ENCODE assay signal across 13 mouse cellular contexts in genomic region chr7:30526399-30526798, GRCm38 (mm10). TPM values are rescaled to one million over a fixed set of nuclear protein-coding genes. Genes with fewer than 3 reads are reported as not detected.
A peak's percentile ranks its signal among the peaks of the same experiment; 100 is the strongest.
DNase-seq lines count a peak whose midpoint lies in the region; ATAC-seq and TF ChIP-seq lines count a peak whose summit lies in the region.
"Had no signal": no experiment of that assay in that cellular context is flagged by ENCODE, and none has a peak within 500 bp of the region (broad histone marks: within the 10 kb centered on the region; RNA-seq: fewer than 3 reads in every experiment).

No protein-coding gene starts in this region.

- H3K4me1 ChIP-seq in kidney, postnatal 0 days (replicated peaks; ENCODE audit: insufficient read depth, low read length): peaks cover 15% of the 10 kb centered on the region; the same call in 1 of the 2 replicates
- H3K4me1 ChIP-seq in E14TG2a.4 (replicated peaks; ENCODE audit: low read depth, low read length): peaks cover 55% of the 10 kb centered on the region
- H3K4me1 ChIP-seq in intestine, embryonic 15.5 days (replicated peaks): peaks cover 12% of the 10 kb centered on the region

- H3K9me3 ChIP-seq in kidney, postnatal 0 days (replicated peaks; ENCODE audit: low read length): no peaks in the 10 kb centered on the region
- no peaks in the 10 kb centered on the region for H3K9me3 ChIP-seq in E14TG2a.4 (ENCODE audit: low read length)
- no peaks in the 10 kb centered on the region for H3K9me3 ChIP-seq in intestine, embryonic 15.5 days

- TF ChIP-seq CTCF in kidney, postnatal 0 days (IDR thresholded peaks at IDR 0.05; ENCODE audit: low read depth): no peak
- no peak for TF ChIP-seq CTCF in E14TG2a.4 (conservative IDR thresholded peaks at IDR 0.05; ENCODE audit: low read length)

- 0 out of 2 replicates have a peak, but pooled peaks have one; percentile 11 for ATAC-seq in kidney, postnatal 0 days (replicated peaks; ENCODE audit: low FRiP score, low read depth)
- peak; percentile 5; the same call in 1 of the 2 replicates for ATAC-seq in intestine, embryonic 15.5 days

- peak overlapping the region; percentile 46; the same call in 1 of the 2 replicates for H3K9ac ChIP-seq in kidney, postnatal 0 days (ENCODE audit: low read depth, low read length)
- peak overlapping the region; percentile 32; the same call in 1 of the 2 replicates for H3K9ac ChIP-seq in intestine, embryonic 15.5 days

- peak; percentile 4 for DNase-seq in cerebellum, adult 9-10 months
- DNase-seq in cerebellum, adult 8-10 months: no peak
- DNase-seq in kidney, postnatal 0 days (ENCODE audit: low spot score): no peak
- DNase-seq in kidney, adult 18-20 months: no peak
- no peak for DNase-seq in adrenal gland, adult 2 months
- DNase-seq in embryo, embryonic 10 days (ENCODE audit: low spot score): no peak
- DNase-seq: adrenal gland, postnatal 10 days; cerebellum, adult 11-12 months; kidney, adult 9 months had no signal

- H3K27me3 ChIP-seq in kidney, postnatal 0 days (ENCODE audit: insufficient read depth, low read length): no peaks in the 10 kb centered on the region
- H3K27me3 ChIP-seq in E14TG2a.4 (ENCODE audit: insufficient read depth, low read length): peaks cover 83% of the 10 kb centered on the region
- H3K27me3 ChIP-seq in intestine, embryonic 15.5 days (replicated peaks): no peaks in the 10 kb centered on the region

- WGBS in kidney, postnatal 0 days: 18% methylated on average over 17 of the region's 17 CpGs
- WGBS in intestine, embryonic 15.5 days: 28% methylated on average over 17 of the region's 17 CpGs

- H3K36me3 ChIP-seq in kidney, postnatal 0 days (ENCODE audit: insufficient read depth, low read length): peaks cover 36% of the 10 kb centered on the region
- peaks cover 4% of the 10 kb centered on the region for H3K36me3 ChIP-seq in E14TG2a.4 (ENCODE audit: insufficient read depth, low read length)
- H3K36me3 ChIP-seq in intestine, embryonic 15.5 days: peaks cover 22% of the 10 kb centered on the region

- H3K4me3 ChIP-seq in kidney, postnatal 0 days (replicated peaks; ENCODE audit: low read depth, low read length): no peak overlapping the region
- H3K4me3 ChIP-seq in E14TG2a.4 (replicated peaks; ENCODE audit: low read length): peak overlapping the region; percentile 70
- peak overlapping the region; percentile 15 for H3K4me3 ChIP-seq in intestine, embryonic 15.5 days (replicated peaks)

- peak overlapping the region; percentile 51; the same call in 1 of the 2 replicates for H3K27ac ChIP-seq in kidney, postnatal 0 days
- H3K27ac ChIP-seq in intestine, embryonic 15.5 days: 0 out of 2 replicates have a peak overlapping the region, but pooled peaks have one; percentile 33

- peak overlapping the region; percentile 36 for H3K4me2 ChIP-seq in kidney, postnatal 0 days (ENCODE audit: low read length)
- peak overlapping the region; percentile 44 for H3K4me2 ChIP-seq in intestine, embryonic 15.5 days (replicated peaks)

RNA-seq across cellular contexts. Expression of gene Arhgap33, which starts 8.5 kb away (rescaled TPM):
- 4.2 TPM in 2 replicates for polyA plus RNA-seq in kidney, postnatal 0 days (2015; fragmentation: Nextera tagmentation; extraction: Ambion mirVana)
- 7.4 and 7.8 TPM in 2 replicates for polyA plus RNA-seq in intestine, embryonic 15.5 days (2015; fragmentation: Nextera tagmentation; extraction: Ambion mirVana)
- total RNA-seq in adrenal gland, adult 2 months (2021): 1 to 10 TPM; 2.2 to 3.1 TPM
- polyA plus RNA-seq in adrenal gland, adult 2 months (2012; rRNA removed): 20.3 and 23.2 TPM in 2 replicates

RNA-seq across cellular contexts. Expression of gene Hspb6, which starts 25.6 kb away (rescaled TPM):
- polyA plus RNA-seq in kidney, postnatal 0 days (2015; fragmentation: Nextera tagmentation; extraction: Ambion mirVana): 15.8 and 17.7 TPM in 2 replicates
- 37.8 and 41.5 TPM in 2 replicates for polyA plus RNA-seq in intestine, embryonic 15.5 days (2015; fragmentation: Nextera tagmentation; extraction: Ambion mirVana)
- total RNA-seq in adrenal gland, adult 2 months (2021): 10 to 100 TPM; 22.4 to 38.7 TPM
- 96.2 and 110 TPM in 2 replicates for polyA plus RNA-seq in adrenal gland, adult 2 months (2012; rRNA removed)

RNA-seq across cellular contexts. Expression of gene Proser3, which starts 25.7 kb away (rescaled TPM):
- polyA plus RNA-seq in kidney, postnatal 0 days (2015; fragmentation: Nextera tagmentation; extraction: Ambion mirVana): 5.2 and 5.6 TPM in 2 replicates
- 8.7 and 10.0 TPM in 2 replicates for polyA plus RNA-seq in intestine, embryonic 15.5 days (2015; fragmentation: Nextera tagmentation; extraction: Ambion mirVana)
- total RNA-seq in adrenal gland, adult 2 months (2021): 1 to 10 TPM; 6.8 to 7.0 TPM
- 10.4 and 10.8 TPM in 2 replicates for polyA plus RNA-seq in adrenal gland, adult 2 months (2012; rRNA removed)

RNA-seq across cellular contexts. Expression of gene Prodh2, which starts 33.0 kb away (rescaled TPM):
- 22.9 and 34.1 TPM in 2 replicates for polyA plus RNA-seq in kidney, postnatal 0 days (2015; fragmentation: Nextera tagmentation; extraction: Ambion mirVana)
- 5.0 and 5.2 TPM in 2 replicates for polyA plus RNA-seq in intestine, embryonic 15.5 days (2015; fragmentation: Nextera tagmentation; extraction: Ambion mirVana)
- total RNA-seq in adrenal gland, adult 2 months (2021): under 1 TPM in 1 of 2 experiments, not detected in 1; 0.86 TPM
- 0.10 TPM in 1 of 2 replicates, not detected in the other for polyA plus RNA-seq in adrenal gland, adult 2 months (2012; rRNA removed)
- total RNA-seq: heart, adult 8-10 months; left cerebral cortex, postnatal 14 days had no signal

RNA-seq across cellular contexts. Expression of gene Lin37, which starts 33.2 kb away (rescaled TPM):
- polyA plus RNA-seq in kidney, postnatal 0 days (2015; fragmentation: Nextera tagmentation; extraction: Ambion mirVana): 37.6 and 40.8 TPM in 2 replicates
- polyA plus RNA-seq in intestine, embryonic 15.5 days (2015; fragmentation: Nextera tagmentation; extraction: Ambion mirVana): 46.3 and 48.4 TPM in 2 replicates
- 10 to 100 TPM; 43.7 to 71.4 TPM for total RNA-seq in adrenal gland, adult 2 months (2021)
- 47.5 and 53.5 TPM in 2 replicates for polyA plus RNA-seq in adrenal gland, adult 2 months (2012; rRNA removed)
